Mouse (Mus musculus) C2C12 (cell line): Measurements from ENCODE around the gene Acot9.

Experiments
- CEBPB ChIP-seq: IDR thresholded peaks from one replicate; pipeline ENCODE4 v1.6.1; 2011; ENCODE audit warnings: low read depth, mild to moderate bottlenecking, control low read depth, moderate library complexity
- CTCF ChIP-seq: IDR thresholded peaks from one replicate; pipeline ENCODE4 v1.5.1; 2011; ENCODE audit not compliant: control insufficient read depth, insufficient read depth, insufficient read length
- FOSL1 ChIP-seq: IDR thresholded peaks from one replicate; pipeline ENCODE4 v1.8.0; 2011; ENCODE audit warnings: mild to moderate bottlenecking, low read length; ENCODE audit not compliant: poor library complexity, insufficient read depth, severe bottlenecking
- MAX ChIP-seq: IDR thresholded peaks from one replicate; pipeline ENCODE4 v1.6.1; 2011; ENCODE audit warnings: mild to moderate bottlenecking, control low read depth
- MYOD1 ChIP-seq: IDR thresholded peaks from one replicate; pipeline ENCODE4 v1.6.1; 2011; ENCODE audit warnings: low read depth; ENCODE audit not compliant: control insufficient read depth, insufficient read length
- USF1 ChIP-seq: IDR thresholded peaks from one replicate; pipeline ENCODE4 v1.6.1; 2011; ENCODE audit warnings: low read depth, mild to moderate bottlenecking, control low read depth, moderate library complexity

- TF ChIP-seq CTCF (no peak), MAX (no peak), CEBPB (no peak), USF1 (no peak), FOSL1 (no peak), MYOD1 (no peak)
Measured at GRCm38 (mm10) chrX:155256856-155257255, 5.4 kb upstream of the Acot9 start.
